Mouse (Mus musculus): ENCODE measurements around the gene Mapkapk5. TPM values are rescaled to one million over a fixed set of nuclear protein-coding genes. Genes with fewer than 3 reads are reported as not detected.

Gene Mapkapk5
- polyA plus RNA-seq (2014; fragmentation: Nextera tagmentation; extraction: Ambion mirVana) = 58.2 and 62.2 TPM in 2 replicates

- Histone ChIP-seq H3K9me3 (ENCODE audit: control insufficient read depth, low read length) (no peaks in the 10 kb centered on the region), H3K27ac (ENCODE audit: low read depth, low read length) (peak within 1 kb of the TSS; percentile 92), H3K9ac (ENCODE audit: low read length) (peak within 1 kb of the TSS; percentile 98), H3K27me3 (ENCODE audit: control insufficient read depth, insufficient read depth, low read length) (no peaks in the 10 kb centered on the region), H3K4me1 (replicated peaks; ENCODE audit: control insufficient read depth, insufficient read depth, low read length) (peaks cover 8% of the 10 kb centered on the region; the same call in 1 of the 2 replicates), H3K4me3 (ENCODE audit: low read depth, low read length) (peak within 1 kb of the TSS; percentile 100), H3K4me2 (ENCODE audit: low read depth, low read length, severe bottlenecking) (peak within 1 kb of the TSS; percentile 81), H3K36me3 (ENCODE audit: control insufficient read depth, insufficient read depth, low read length) (no peaks in the 10 kb centered on the region)
- peak; percentile 98 for DNase-seq (ENCODE audit: low spot score)
- ATAC-seq (replicated peaks; ENCODE audit: low FRiP score) = peak; percentile 94
- 3% methylated on average over 55 of the region's 55 CpGs for WGBS
Observed at GRCm38 (mm10) chr5:121545793-121546529, at the start of gene Mapkapk5. TSS of gene Mapkapk5 (minus strand) at chr5:121545905.

GRCm38 (mm10) chr5:121594714-121595313 is 49.1 kb upstream of the Mapkapk5 start:
- Histone ChIP-seq H3K36me3 (ENCODE audit: control insufficient read depth, insufficient read depth, low read length) (no peaks in the 10 kb centered on the region), H3K9me3 (ENCODE audit: control insufficient read depth, low read length) (no peaks in the 10 kb centered on the region), H3K9ac (ENCODE audit: low read length) (no peak overlapping the region), H3K27me3 (ENCODE audit: control insufficient read depth, insufficient read depth, low read length) (no peaks in the 10 kb centered on the region), H3K27ac (ENCODE audit: low read depth, low read length) (no peak overlapping the region), H3K4me3 (ENCODE audit: low read depth, low read length) (no peak overlapping the region), H3K4me1 (replicated peaks; ENCODE audit: control insufficient read depth, insufficient read depth, low read length) (peaks cover 7% of the 10 kb centered on the region; the same call in 1 of the 2 replicates), H3K4me2 (ENCODE audit: low read depth, low read length, severe bottlenecking) (no peak overlapping the region)
- 89% methylated on average over 6 of the region's 6 CpGs for WGBS
- no peak for ATAC-seq (replicated peaks; ENCODE audit: low FRiP score)
- no peak for DNase-seq (ENCODE audit: low spot score)

GRCm38 (mm10) chr5:121593451-121594401 is 48.0 kb upstream of the Mapkapk5 start, which contains the start of gene Aldh2:
TSS of gene Aldh2 (minus strand) at chr5:121593824.
- peak; percentile 91 for DNase-seq (ENCODE audit: low spot score)
- WGBS = 4% methylated on average over 47 of the region's 47 CpGs

GRCm38 (mm10) chr5:121592816-121593407 is 47.2 kb upstream of the Mapkapk5 start:
- peak; percentile 71 for DNase-seq (ENCODE audit: low spot score)
- no peaks in the 10 kb centered on the region for H3K36me3 ChIP-seq (ENCODE audit: control insufficient read depth, insufficient read depth, low read length)
- H3K4me1 ChIP-seq (replicated peaks; ENCODE audit: control insufficient read depth, insufficient read depth, low read length) = peaks cover 7% of the 10 kb centered on the region; the same call in 1 of the 2 replicates
- H3K27ac ChIP-seq (ENCODE audit: low read depth, low read length) = no peak overlapping the region
- 4% methylated on average over 33 of the region's 33 CpGs for WGBS
- no peaks in the 10 kb centered on the region for H3K9me3 ChIP-seq (ENCODE audit: control insufficient read depth, low read length)
- peak overlapping the region; percentile 59 for H3K4me3 ChIP-seq (ENCODE audit: low read depth, low read length)
- H3K9ac ChIP-seq (ENCODE audit: low read length) = peak overlapping the region; percentile 61
- no peaks in the 10 kb centered on the region for H3K27me3 ChIP-seq (ENCODE audit: control insufficient read depth, insufficient read depth, low read length)
- ATAC-seq (replicated peaks; ENCODE audit: low FRiP score) = peak; percentile 51
- H3K4me2 ChIP-seq (ENCODE audit: low read depth, low read length, severe bottlenecking) = peak overlapping the region; percentile 76

More at GRCm38 (mm10) chr5:121593451-121594401, 48.0 kb upstream of the Mapkapk5 start, which contains the start of gene Aldh2:
- Histone ChIP-seq H3K4me2 (ENCODE audit: low read depth, low read length, severe bottlenecking) (peak within 1 kb of the TSS; percentile 76), H3K27me3 (ENCODE audit: control insufficient read depth, insufficient read depth, low read length) (no peaks in the 10 kb centered on the region), H3K27ac (ENCODE audit: low read depth, low read length) (peak within 1 kb of the TSS; percentile 64), H3K4me1 (replicated peaks; ENCODE audit: control insufficient read depth, insufficient read depth, low read length) (peaks cover 7% of the 10 kb centered on the region; the same call in 1 of the 2 replicates), H3K36me3 (ENCODE audit: control insufficient read depth, insufficient read depth, low read length) (no peaks in the 10 kb centered on the region), H3K4me3 (ENCODE audit: low read depth, low read length) (peak within 1 kb of the TSS; percentile 59), H3K9me3 (ENCODE audit: control insufficient read depth, low read length) (no peaks in the 10 kb centered on the region), H3K9ac (ENCODE audit: low read length) (peak within 1 kb of the TSS; percentile 61)
- ATAC-seq (replicated peaks; ENCODE audit: low FRiP score) = peak; percentile 87

- DNase-seq (ENCODE audit: low spot score) = no peak
- Histone ChIP-seq H3K9me3 (ENCODE audit: control insufficient read depth, low read length) (no peaks in the 10 kb centered on the region), H3K4me1 (replicated peaks; ENCODE audit: control insufficient read depth, insufficient read depth, low read length) (peaks cover 7% of the 10 kb centered on the region; the same call in 1 of the 2 replicates), H3K36me3 (ENCODE audit: control insufficient read depth, insufficient read depth, low read length) (no peaks in the 10 kb centered on the region), H3K9ac (ENCODE audit: low read length) (no peak overlapping the region; the same call in 1 of the 2 replicates), H3K4me2 (ENCODE audit: low read depth, low read length, severe bottlenecking) (peak overlapping the region; percentile 76), H3K27me3 (ENCODE audit: control insufficient read depth, insufficient read depth, low read length) (no peaks in the 10 kb centered on the region), H3K27ac (ENCODE audit: low read depth, low read length) (no peak overlapping the region), H3K4me3 (ENCODE audit: low read depth, low read length) (peak overlapping the region; percentile 59)
- WGBS = 72% methylated on average over 11 of the region's 11 CpGs
- ATAC-seq (replicated peaks; ENCODE audit: low FRiP score) = no peak
Observed at GRCm38 (mm10) chr5:121592064-121592815, 46.5 kb upstream of the Mapkapk5 start.

GRCm38 (mm10) chr5:121591417-121592063 is 45.8 kb upstream of the Mapkapk5 start:
- Histone ChIP-seq H3K4me1 (replicated peaks; ENCODE audit: control insufficient read depth, insufficient read depth, low read length) (peaks cover 7% of the 10 kb centered on the region; the same call in 1 of the 2 replicates), H3K9me3 (ENCODE audit: control insufficient read depth, low read length) (no peaks in the 10 kb centered on the region), H3K27ac (ENCODE audit: low read depth, low read length) (no peak overlapping the region), H3K36me3 (ENCODE audit: control insufficient read depth, insufficient read depth, low read length) (no peaks in the 10 kb centered on the region), H3K9ac (ENCODE audit: low read length) (no peak overlapping the region), H3K4me2 (ENCODE audit: low read depth, low read length, severe bottlenecking) (no peak overlapping the region), H3K27me3 (ENCODE audit: control insufficient read depth, insufficient read depth, low read length) (no peaks in the 10 kb centered on the region), H3K4me3 (ENCODE audit: low read depth, low read length) (no peak overlapping the region)
- ATAC-seq (replicated peaks; ENCODE audit: low FRiP score) (no peak), DNase-seq (ENCODE audit: low spot score) (no peak)
- WGBS = 84% methylated on average over 11 of the region's 11 CpGs

- no peak for DNase-seq (ENCODE audit: low spot score)
- WGBS = 89% methylated on average over 6 of the region's 6 CpGs
- Histone ChIP-seq H3K9ac (ENCODE audit: low read length) (no peak overlapping the region), H3K27ac (ENCODE audit: low read depth, low read length) (no peak overlapping the region), H3K4me2 (ENCODE audit: low read depth, low read length, severe bottlenecking) (no peak overlapping the region), H3K4me1 (replicated peaks; ENCODE audit: control insufficient read depth, insufficient read depth, low read length) (peaks cover 7% of the 10 kb centered on the region; the same call in 1 of the 2 replicates), H3K27me3 (ENCODE audit: control insufficient read depth, insufficient read depth, low read length) (no peaks in the 10 kb centered on the region), H3K4me3 (ENCODE audit: low read depth, low read length) (no peak overlapping the region), H3K9me3 (ENCODE audit: control insufficient read depth, low read length) (no peaks in the 10 kb centered on the region), H3K36me3 (ENCODE audit: control insufficient read depth, insufficient read depth, low read length) (no peaks in the 10 kb centered on the region)
- ATAC-seq (replicated peaks; ENCODE audit: low FRiP score) = no peak
Observed at GRCm38 (mm10) chr5:121589928-121590327, 44.2 kb upstream of the Mapkapk5 start.
